Mouse (Mus musculus) frontal cortex, postnatal 14 days (tissue): ENCODE results near the gene Ran.

Experiments
- DNase-seq, 2 experiments: peaks; one replicate each; pipeline ENCODE4 v3.0.0; 2022; ENCODE audit warnings: low spot score in 2 of 2

The Ran gene

DNA sequence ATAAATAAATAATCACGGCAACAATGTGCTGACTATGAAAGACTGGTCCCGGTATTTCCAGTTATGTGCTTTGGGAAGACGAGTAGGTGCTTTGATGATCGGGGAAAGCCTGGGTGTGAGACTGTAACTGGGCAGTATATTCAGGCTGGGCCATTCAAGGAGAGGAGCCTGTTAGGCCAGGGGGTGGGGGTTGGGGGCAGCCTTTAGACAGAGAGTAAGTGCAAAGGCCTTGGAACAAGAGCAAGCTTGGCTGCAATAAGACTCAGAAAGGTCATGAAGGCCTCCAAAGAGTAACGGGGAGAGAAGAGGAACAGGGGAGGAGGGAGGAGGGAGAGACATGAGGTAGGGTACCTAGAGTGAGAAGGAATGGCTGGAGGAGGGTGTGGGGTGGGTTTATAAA is 4.3 kb upstream of the Ran start:
- DNase-seq: no peak

GRCm38 (mm10) chr5:129016370-129016769 is 3.5 kb upstream of the Ran start:
- no peak for DNase-seq

- DNase-seq: no peak
Observed at GRCm38 (mm10) chr5:129018782-129019489, 933 bp upstream of the Ran start.

DNA sequence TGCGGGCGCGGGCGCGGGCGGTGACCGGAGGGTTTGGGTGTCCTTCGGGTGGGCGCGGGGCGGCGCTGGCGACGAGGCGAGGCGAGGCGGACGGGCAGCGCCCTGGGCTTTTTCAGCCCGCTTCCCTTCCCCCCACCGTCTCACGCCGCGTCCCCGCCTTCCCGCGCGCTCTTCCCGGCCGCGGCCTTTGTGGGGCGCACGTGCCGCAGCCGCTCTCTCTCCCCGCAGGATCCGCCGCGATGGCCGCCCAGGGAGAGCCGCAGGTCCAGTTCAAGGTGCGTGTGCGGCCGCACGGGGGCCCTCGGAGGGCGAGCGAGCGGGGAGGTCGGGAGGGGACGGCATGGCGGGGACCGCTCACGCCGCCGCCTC is 415 bp downstream of the Ran start:
- no peak for DNase-seq

- no peak for DNase-seq
Observed at GRCm38 (mm10) chr5:129020731-129021130, 862 bp downstream of the Ran start.

DNA sequence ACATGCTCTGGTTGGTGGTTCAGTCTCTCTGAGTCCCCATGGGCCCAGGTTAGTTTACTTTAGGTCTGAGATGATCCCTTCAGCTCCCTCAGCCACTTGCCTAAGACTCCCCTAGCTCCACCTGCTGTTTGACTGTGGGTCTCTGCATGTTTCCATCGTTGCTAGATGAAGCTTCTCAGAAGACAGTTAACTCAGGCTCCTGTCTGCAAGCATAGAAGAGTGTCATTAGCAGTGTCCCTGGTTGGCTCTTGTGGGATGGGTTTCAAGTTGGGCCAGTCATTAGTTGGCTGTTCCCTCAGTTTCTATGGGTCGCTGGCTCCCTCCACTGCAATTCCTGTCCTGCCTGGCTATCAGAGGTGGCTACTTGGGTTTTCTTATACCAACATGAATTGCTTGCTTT is 5.2 kb downstream of the Ran start:
- DNase-seq: no peak

GRCm38 (mm10) chr5:129025725-129026124 is 5.9 kb downstream of the Ran start:
- DNase-seq: no peak

DNA sequence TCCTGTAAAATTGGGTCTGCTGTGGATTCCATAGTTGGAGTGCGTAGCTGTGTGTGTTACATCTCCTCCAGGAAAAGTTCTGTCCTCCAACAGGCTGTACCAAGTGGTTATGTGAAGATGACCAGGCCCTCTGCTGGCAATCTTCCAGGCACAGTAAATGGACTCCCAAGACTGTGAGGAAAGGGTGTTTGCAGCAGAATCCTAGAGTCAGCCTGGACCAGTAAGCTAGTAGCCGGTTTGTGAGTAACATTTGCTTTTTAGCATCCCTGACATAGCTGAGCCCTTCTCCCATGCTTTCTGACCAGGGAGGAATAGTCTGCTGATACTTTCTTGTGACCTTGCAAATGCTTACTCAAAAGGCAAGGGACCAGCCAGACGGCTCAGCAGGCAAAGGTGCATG is 6.3 kb downstream of the Ran start:
- DNase-seq: no peak

DNA sequence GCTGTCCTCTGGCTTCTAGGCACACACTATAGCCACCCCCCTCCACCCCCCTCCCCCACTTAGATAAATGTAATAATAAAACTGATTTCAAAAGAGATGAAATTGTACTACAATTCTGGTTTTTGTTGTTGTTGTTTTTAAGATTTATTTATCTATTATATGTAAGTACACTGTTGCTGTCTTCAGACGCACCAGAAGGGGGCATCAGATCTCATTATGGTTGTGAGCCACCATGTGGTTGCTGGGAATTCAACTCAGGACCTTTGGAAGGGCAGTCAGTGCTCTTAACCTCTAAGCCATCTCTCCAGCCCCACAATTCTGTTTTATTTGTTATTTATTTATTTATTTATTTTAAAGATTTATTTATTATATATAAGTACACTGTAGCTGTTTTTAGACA is 6.8 kb downstream of the Ran start:
- DNase-seq: no peak

- no peak for DNase-seq
Observed at GRCm38 (mm10) chr5:129029131-129029723, 9.4 kb downstream of the Ran start.

DNA sequence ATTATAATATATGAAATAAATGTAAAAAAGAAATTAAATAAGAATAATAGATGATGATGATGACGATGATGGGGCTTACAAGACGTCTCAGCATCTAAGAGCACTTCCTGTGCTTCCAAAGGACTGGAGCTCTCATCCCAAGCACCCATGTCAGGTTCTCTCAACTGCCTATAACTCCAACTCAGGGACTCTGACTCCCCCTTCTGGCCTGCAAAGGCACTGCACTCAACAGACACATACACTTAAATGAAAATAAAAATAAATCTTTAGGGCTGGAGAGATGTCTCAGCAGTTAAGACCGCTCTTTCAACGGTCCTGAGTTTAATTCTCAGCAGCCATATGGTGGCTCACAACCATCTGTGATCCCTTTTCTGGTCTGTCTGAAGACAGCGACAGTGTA is 16.8 kb downstream of the Ran start:
- DNase-seq: no peak

DNA sequence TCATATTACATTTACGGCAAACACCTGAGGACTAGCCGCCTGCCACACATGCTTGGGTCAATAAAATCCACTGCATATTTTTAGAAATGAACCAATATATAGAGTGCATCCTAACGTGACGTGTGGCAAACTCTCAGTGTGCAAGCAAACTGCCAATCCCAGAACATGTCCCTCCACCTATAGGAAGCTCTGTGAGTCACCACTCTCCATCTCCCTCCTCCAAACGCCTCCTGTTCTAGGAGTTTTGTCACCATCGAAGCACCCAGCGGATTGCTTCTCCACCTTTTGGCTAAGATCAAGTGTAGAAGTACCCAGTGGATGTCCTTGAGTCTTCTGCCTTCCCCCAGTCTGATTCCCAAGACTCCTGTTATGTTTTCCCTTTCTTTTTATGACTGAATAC is 17.9 kb downstream of the Ran start:
- DNase-seq: no peak

DNA sequence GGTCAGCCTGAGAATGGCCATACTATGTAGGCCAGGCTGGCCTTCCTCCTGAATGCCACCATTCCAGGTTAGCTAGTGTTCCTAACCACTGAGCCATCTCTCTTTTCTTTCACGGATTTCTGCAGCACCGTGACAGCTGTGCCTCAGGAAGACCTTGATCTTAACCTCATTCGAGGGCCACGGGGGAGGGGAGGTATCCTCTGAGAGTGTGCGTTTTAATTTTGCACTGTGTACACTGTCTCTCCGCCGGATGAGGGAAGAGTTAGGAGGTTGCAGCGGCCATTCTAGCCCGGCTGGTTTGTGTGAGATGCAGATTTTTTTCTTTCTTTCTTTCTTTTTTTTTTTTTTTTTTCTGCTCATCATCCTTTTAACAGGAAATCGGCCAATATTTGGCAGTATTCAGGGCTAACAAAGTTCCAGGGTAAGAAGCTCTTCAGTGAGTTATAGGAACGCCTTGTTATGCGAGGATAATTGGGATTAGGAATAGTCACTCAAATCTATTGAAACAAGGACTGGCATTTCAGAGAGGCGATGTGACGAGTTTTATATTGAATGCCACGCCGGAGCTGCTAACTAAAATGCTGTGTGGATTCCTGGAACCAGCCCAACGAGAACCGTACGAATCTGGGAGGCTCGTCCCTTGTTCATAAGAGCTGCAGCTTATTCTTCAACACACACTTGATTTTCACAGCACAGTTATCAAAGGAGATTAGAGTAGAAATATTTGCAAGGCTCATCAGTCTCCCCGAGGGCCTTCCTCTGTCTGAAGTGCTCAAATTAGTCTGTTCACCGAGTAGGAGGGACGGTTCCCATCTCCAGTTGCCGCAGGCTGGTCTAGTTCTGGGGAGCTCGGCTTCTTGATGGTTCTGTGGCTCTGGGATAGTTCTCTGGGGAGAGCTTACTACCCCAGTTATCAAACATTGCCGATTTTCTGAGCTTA is 26.0 kb downstream of the Ran start:
- no peak for DNase-seq

GRCm38 (mm10) chr5:129049372-129049771 is 29.5 kb downstream of the Ran start:
- peak in 1 of 2 experiments; percentile 57 for DNase-seq

DNA sequence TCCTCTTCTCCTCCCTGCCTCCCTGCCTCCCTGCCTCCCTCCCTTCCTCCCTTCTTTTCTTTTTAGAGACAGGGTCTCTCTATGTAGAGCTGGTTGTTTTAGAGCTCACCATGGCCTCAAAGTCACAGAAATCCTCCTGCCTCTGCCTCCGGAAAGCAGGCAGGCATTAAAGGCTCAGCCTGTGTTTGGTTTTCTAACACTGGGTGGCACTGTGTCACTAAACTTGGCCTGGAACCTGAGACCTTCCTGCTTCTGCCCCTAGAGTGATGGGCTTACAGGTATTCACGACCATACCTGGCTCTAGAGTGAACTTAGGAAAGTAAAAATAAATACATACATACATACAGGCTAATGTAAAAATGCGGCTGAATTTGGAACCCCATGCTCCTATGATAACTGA is 32.0 kb downstream of the Ran start:
- DNase-seq: no peak

DNA sequence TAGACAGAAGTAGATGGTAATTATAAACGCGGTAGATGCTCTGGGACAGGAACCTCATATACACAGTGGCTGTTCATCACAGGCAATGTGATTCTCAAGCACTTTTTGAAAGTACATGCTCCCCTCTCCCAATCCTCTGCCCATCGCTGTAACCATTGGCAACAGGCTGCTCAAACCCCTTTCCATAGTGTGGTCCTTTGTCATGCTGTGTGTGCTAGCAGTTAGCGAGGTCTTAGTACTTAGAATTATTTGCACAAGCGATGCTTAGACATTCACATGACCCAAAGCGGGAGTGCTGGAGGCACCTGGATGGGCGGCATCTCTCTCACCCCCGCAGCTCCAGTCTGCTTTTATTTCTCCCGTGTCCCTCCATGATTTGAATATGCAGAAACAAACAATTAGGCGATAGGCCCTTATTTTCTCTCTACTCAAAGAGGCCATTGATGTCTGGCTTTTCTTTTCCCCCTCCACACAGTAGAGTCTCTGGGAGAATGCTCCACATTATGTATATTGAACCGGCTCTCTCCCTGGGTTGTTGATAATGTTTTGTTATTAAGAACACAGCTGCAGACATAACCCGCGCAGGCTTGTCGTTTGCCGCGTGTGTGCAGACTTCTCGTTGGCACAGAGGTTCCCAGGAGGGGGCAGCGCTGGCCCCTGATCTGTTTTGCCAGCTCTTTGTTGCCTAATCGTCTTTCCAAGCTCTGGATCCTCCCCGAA is 32.9 kb downstream of the Ran start:
- DNase-seq: no peak

DNA sequence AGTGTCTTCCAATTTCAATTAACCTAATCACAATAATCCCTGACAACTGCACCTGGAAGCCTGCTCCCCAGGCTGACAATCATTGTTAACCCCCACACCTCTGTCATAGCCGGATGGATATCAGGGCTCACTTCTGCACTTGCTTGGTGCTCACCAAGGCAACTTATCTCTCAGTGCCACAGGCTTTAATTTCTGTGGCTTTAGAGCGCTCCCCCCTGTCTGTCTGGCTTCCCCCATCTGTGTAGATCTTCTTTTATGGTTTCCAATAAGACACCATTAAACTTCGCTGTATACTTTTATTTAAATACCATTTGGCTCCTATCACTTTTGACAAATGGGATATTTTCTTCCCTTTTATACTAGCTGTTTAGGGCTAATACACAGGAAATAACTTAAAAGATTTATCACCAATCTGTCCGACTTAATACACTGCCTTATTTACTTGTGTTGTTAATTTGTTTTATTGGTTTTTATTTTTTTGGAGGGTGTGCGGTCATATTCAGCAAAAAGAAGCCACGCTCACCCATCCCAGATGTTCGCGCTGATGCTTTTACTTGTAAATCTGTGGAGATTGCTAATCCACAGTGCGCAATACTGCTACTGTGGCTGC is 34.9 kb downstream of the Ran start:
- DNase-seq: no peak

- no peak for DNase-seq
Observed at GRCm38 (mm10) chr5:129059116-129059515, 39.2 kb downstream of the Ran start.

DNA sequence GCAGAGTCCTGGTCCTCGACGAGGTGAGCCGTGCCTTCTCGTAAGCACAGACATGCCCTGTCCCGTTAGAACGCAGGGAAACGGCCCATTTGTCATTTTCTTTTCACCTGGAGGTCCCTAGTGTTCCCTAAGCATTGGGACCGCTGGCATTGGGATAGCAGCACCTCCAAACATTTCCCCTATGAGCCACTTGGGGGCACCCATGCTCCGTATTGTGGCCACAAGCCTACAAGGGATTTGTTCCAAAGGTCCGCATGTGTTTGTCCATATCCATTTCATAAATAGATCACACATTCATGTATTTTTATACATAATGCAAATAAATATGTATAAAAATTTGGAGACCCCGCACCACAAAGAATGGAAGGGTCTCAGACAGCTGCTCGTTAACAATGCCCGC is 41.7 kb downstream of the Ran start:
- DNase-seq: peak in 1 of 2 experiments; percentile 73

- DNase-seq: peak; percentile 73 to 82
Observed at GRCm38 (mm10) chr5:129063037-129063791, 43.3 kb downstream of the Ran start.

DNA sequence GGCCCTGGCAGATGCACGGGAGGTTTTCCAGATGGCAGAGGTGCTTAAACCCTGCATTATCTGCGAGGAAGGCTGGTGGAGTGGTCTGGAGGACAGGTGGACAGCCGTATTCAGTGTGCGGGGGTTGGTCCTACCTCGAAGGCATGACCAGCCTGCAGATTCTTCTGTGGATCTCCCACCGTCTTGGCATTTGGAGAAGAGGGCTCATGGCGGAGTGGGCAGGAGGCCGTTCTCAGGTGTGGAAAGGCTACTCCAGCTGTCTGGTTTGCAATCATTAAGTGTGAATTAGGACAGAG is 43.9 kb downstream of the Ran start:
- no peak for DNase-seq
